Mouse (Mus musculus): ENCODE data around the gene Grb7.

Grb7 gene

GRCm38 (mm10) chr11:98446213-98446561 lies at the start of gene Grb7:
TSS of gene Grb7 (plus strand) at chr11:98446394.
- no peak for DNase-seq

- DNase-seq: no peak
Observed at GRCm38 (mm10) chr11:98397946-98398345, 48.2 kb upstream of the Grb7 start.

DNA sequence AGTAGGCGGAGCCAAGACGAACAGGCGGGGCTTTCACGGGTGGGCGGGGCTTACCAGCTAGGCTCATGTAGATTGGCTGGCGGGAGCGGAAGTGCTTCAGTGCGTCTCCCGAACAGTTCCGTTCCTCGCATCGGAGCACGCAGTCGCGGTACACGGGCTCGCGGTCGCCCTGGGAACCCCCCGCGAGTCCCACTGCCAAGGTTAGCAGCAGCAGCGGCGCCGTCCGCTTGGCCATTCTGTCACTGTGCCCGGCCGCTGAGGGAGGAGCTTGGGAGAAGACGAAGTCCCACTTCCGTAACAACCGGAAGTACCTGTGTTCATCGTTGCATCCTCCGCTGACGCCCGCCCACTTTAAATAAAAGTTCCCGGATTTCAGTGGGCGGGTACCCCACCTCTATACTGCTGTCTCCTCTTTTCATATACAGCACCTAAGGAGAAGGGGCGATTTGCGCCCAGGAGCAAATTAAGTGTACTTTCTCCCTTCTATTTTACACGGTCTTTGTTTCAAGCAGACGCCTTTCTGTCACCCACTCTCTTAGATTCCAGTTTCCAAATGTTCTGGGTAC lies 46.0 kb upstream of the Grb7 start, which contains the start of gene Pgap3:
Gene Pgap3, minus strand, starts transcription at position 330 of the 566 bp plus-strand sequence.
- peak; percentile 87 for DNase-seq

DNA sequence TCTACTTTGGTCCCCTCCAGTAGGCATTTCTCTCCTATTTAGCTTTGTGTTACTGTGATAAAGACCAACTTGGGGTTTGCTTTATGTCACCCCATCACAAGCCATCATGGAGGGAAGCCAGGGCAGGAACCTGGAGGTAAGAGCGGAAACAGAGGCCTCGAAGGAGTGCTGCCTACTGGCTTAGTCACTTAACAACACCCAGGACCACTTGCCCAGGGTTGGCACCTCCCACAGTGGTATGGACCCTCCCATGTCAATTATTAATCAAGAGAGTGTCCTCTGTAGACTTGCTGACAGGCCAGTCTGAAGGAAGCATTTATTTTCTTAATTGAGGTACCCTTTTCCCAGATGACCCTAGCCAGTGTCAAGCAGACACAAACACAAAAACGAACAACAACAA lies 45.4 kb upstream of the Grb7 start:
- no peak for DNase-seq

DNA sequence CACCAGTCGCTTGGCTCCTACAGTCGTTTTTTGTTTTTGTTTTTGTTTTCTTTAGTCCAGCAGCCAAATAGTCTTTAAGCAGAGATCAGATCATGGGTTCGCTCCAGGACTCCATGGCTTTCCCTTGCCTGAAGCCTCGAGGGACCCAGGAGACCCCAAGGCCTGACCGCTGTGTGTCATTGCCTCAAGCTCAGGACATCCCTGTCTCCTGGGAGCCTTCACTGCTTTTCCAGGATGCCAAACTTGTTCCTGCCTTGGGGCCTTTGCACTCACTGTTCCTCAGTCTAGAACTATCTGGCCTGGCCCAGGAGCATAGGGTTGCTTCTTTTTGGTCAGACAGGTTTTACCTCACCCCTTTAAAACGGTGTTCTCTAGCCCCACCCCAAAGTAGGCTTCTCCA lies 39.6 kb upstream of the Grb7 start:
- DNase-seq: no peak

GRCm38 (mm10) chr11:98408872-98409271 lies 37.3 kb upstream of the Grb7 start:
- DNase-seq: no peak

- DNase-seq: no peak
Observed at GRCm38 (mm10) chr11:98409341-98409822, 36.8 kb upstream of the Grb7 start.

DNA sequence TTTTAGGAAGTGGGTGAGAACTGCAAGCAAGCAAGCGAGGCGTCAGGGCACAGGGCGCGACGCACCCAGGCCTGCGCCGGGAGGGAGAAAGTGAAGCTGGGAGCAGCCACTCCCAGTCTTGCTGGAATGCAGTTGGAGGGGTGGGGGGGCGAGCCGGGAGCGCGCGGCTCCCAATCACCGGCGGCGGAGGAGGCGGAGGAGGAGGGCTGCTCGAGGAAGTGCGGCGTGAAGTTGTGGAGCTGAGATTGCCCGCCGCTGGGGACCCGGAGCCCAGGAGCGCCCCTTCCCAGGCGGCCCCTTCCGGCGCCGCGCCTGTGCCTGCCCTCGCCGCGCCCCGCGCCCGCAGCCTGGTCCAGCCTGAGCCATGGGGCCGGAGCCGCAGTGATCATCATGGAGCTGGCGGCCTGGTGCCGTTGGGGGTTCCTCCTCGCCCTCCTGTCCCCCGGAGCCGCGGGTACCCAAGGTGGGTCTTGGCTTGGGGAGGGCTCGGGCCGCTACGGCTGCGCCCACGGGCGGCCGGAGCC lies 33.9 kb upstream of the Grb7 start, which contains the start of gene Erbb2:
Gene Erbb2, plus strand, starts transcription at position 198 of the 524 bp plus-strand sequence.
- DNase-seq: no peak

DNA sequence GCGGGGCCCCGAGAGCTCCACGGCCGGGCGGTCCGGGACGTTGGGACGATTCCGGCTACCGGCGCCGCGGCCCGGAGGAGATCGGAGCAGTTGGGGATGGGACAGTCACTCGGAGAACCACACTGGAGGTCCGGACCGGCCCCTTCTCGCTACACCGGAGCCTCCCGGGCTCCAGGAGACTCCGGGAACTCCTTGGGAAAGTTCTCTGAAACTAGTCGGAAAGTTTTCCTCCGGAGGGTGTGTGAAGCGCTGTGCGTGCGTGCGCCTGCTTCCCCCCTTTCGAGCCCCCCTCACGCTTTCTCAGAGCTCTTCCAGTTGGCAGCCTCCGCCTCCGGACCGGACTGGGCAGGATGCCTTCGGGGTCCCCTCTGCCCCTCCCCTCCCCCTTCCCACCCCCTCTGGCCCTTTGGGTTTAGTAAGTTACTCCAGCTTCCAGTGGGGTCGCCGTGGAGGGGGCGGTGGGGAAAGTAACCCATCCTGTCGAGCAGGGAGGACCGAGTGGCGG lies 33.3 kb upstream of the Grb7 start:
- DNase-seq: no peak

DNA sequence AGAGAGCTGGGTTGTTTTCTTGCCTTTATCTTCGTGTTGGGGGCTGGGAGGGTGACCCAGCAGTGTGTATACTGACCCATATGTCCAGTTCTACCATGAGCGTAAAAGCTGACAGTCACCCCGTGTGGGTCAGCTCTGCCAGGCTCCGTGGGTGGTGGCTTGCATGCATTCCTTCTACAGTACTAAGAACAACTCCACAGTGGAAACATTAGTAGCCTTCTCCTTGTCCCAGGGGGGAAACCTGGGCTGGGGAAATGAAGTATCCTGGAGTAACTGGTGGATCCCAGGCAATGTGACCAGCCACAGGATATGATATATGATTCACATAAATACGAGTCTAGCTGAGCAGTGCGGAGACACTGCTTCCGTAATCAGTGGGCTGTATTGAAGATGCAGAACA lies 32.5 kb upstream of the Grb7 start:
- no peak for DNase-seq

DNA sequence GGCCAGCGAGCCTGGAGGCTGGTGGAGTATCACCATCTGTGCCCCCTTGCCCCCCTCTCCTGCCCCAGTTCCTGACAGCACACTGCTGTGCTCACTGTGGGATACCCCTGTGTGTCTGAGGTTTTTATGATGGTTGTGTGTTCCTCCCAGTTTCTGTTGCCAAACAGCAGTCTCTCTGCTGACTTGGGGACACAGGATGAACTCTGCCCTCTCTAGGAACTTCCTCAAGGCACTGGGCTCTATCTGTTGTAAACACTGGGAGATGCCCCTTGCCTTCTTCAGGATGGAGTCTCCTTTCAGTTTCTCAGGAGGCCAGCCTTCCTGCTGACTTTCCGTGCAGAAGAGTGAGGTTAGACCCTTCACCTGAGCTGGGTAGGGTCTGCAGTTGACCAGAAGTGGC lies 32.0 kb upstream of the Grb7 start:
- DNase-seq: no peak

- DNase-seq: no peak
Observed at GRCm38 (mm10) chr11:98417074-98417473, 29.1 kb upstream of the Grb7 start.

- DNase-seq: no peak
Observed at GRCm38 (mm10) chr11:98418273-98418672, 27.9 kb upstream of the Grb7 start.

DNA sequence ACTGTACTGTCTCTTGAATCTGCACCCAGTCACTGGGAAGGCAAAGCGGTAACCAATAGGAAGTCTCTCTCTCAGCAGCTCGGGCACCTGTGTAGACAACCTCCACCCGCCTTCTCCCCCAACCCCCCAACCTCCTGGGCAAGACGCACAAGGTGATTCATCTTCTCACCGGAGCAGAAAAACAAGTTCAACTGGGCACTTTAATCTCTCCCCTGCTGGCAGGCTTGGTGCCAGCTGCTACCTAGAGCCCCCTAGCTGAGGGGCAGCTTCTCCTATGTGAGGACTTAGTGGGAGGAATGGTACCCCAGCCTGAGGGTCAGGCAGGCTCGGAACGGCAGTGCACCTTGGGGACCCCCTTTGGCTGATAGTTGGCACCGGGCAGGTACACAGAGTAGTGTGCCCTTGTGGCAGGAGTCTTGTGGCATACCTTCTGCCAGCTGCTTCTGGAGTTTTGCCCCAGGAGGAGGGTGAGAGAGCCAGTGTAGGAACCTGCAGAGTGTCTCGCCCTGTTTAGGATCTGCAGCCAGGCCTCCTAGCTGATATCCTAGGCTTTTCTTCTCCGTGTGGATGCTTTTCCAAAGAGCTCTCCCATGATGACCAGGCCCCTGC lies 27.2 kb upstream of the Grb7 start:
- no peak for DNase-seq

GRCm38 (mm10) chr11:98426592-98426991 lies 19.6 kb upstream of the Grb7 start:
- no peak for DNase-seq

DNA sequence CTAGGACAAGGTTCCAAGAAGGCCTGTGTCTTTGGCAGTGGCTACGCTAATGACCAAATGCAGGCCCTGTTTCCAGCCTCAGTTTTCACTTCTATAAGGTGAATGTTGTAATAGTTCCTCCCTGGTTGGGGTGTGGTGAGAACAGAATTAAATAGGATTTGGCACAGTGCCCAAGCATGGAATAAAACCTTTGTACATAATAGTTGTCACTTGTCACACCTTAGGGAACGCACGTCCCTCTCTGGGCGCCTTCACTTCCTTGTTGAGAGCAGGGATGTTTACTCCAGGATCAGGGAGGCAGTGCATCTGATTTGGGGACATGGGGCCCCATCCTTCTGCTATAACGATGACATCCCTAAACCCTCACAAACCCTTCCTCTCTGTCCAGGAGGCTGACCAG lies 17.8 kb upstream of the Grb7 start:
- DNase-seq: no peak

GRCm38 (mm10) chr11:98431743-98432502 lies 14.3 kb upstream of the Grb7 start:
- no peak for DNase-seq

GRCm38 (mm10) chr11:98435723-98436122 lies 10.5 kb upstream of the Grb7 start:
- no peak for DNase-seq

GRCm38 (mm10) chr11:98437441-98437840 lies 8.8 kb upstream of the Grb7 start:
- no peak for DNase-seq

DNA sequence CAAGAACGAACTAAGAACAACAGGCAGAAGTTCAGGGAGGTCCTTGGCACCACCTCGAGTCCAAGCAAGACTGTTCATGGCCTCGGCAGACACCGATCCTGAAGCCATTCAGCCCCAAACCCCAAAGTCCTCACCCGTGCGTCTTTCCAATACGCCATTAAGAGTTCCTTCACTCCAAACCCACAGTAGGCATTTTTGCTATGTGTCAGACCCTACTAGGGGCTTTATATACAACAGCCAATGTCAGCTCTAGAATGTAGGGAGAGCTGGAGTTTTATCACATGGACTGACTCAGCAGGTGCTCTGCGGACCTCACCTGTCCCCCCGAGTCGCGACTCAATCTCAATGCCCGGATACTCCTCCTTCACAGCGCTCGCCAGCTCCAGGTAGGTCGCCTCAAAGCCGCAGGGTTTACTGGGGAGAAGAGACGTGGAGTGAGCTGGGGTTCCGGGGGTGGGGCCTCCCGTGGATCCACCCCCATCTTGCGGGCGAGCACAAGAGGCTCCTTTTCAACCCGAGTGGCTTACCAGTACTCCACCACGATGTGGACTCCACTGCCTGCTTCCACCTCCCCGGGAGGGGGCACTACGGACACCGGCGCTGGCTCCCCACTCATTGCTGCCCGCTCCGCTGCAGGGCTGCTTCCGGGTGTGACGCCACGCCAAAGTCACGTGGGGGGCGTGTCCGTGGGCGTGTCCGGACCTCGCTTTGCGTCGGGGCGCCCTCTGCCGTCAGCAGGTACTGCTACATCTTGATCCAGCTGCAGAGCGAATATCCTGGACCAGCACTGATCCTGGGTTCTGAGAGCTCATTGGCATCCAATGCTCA lies 7.6 kb upstream of the Grb7 start, which contains the start of gene Mien1:
Gene Mien1, minus strand, starts transcription at position 661 of the 828 bp plus-strand sequence.
- peak; percentile 96 for DNase-seq

DNA sequence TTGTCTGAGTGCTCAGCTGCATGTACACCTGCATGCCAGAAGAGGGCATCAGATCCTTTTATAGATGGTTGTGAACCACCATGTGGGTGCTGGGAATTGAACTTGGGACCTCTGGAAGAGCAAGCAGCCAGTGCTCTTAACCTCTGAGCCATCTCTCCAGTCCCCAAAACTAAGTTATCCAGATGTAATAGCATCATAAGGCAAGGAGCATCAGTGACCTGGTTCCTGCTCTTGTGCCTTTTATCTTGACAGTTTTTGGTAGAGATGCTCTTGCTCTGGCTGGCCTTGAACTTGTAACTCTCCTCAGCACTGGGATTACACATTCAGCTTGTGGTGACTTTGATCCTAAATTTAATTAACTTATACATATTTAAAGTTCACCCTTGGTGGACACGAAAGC lies 2.5 kb upstream of the Grb7 start:
- no peak for DNase-seq

DNA sequence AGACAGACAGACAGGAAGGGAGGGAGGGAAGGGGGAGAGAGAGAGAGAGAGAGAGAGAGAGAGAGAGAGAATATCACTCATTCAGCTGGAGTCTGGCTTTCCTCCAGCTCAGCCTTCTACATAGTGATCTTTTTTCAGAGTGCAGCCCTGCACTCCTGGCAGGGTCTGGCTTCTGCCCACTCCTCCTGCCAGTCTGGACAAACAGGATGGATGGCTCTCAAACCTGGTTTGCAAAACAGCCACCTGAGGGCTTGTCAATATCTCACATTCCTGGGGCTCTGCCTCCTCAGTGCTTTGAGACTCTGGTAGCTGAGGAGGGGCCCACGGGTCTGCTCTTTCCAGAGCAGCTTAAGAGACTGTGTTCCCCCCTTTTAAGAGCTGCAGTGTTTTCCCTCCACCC lies 956 bp upstream of the Grb7 start:
- DNase-seq: no peak

DNA sequence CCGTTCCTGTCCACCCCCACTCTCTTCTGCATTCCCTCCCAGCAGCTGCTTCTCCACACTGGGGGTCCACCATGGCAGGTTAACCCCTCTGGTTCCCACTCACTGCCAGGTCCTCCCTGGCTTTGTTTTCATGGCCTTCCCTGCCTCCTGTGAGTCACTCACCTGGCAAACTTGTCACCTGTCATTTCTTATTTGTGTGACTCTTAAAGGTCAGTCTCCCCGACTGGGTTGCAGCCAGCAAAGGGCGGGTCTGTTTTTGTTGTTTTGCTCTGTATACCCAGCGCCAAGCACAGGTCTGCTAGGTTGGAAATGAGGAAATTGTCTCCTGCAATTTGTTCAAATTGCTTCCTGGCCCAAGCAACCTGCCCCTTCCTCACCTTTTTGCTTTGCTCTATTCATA lies 515 bp upstream of the Grb7 start:
- DNase-seq: no peak
